Mouse (Mus musculus): ENCODE results near the gene Gfpt1. TPM values are rescaled to one million over a fixed set of nuclear protein-coding genes. Genes with fewer than 3 reads are reported as not detected.
"Not testable (repeated sequence)": the region's sequence is repeated elsewhere in the genome, so short reads cannot be mapped to it uniquely, and the experiment has no call there.

Gfpt1 gene
- polyA plus RNA-seq, 1 experiment from 2014 or later = 17.5 TPM

GRCm38 (mm10) chr6:87044895-87045294, 2.2 kb downstream of the Gfpt1 start:
- H3K4me2 ChIP-seq (replicated peaks; ENCODE audit: low read depth) = peak overlapping the region; percentile 3; the same call in 1 of the 2 replicates

GRCm38 (mm10) chr6:87045507-87045906, 2.9 kb downstream of the Gfpt1 start:
- Histone ChIP-seq H3K36me3 (ENCODE audit: control insufficient read depth, insufficient read depth) (peaks cover 20% of the 10 kb centered on the region), H3K27me3 (replicated peaks; ENCODE audit: control insufficient read depth, insufficient read depth, low read length) (no peaks in the 10 kb centered on the region), H3K4me1 (replicated peaks; ENCODE audit: control insufficient read depth, insufficient read depth, low read length) (no peaks in the 10 kb centered on the region), H3K9ac (ENCODE audit: low read depth, low read length) (no peak overlapping the region), H3K9me3 (ENCODE audit: control insufficient read depth) (no peaks in the 10 kb centered on the region), H3K4me2 (replicated peaks; ENCODE audit: low read depth) (no peak overlapping the region), H3K4me3 (ENCODE audit: low read depth, low read length) (no peak overlapping the region), H3K27ac (ENCODE audit: low read depth, low read length) (no peak overlapping the region)
- 66% methylated on average over 3 of the region's 3 CpGs for WGBS
- ATAC-seq = no peak
- TF ChIP-seq CTCF (IDR thresholded peaks at IDR 0.05; ENCODE audit: low read depth) = no peak

More at GRCm38 (mm10) chr6:87044895-87045294, 2.2 kb downstream of the Gfpt1 start:
- no peak overlapping the region for H3K4me3 ChIP-seq (ENCODE audit: low read depth, low read length)
- peaks cover 20% of the 10 kb centered on the region for H3K36me3 ChIP-seq (ENCODE audit: control insufficient read depth, insufficient read depth)
- H3K9me3 ChIP-seq (ENCODE audit: control insufficient read depth) = no peaks in the 10 kb centered on the region
- H3K27ac ChIP-seq (ENCODE audit: low read depth, low read length) = no peak overlapping the region
- H3K9ac ChIP-seq (ENCODE audit: low read depth, low read length) = no peak overlapping the region
- no peaks in the 10 kb centered on the region for H3K27me3 ChIP-seq (replicated peaks; ENCODE audit: control insufficient read depth, insufficient read depth, low read length)
- peak; percentile 23; the same call in 1 of the 2 replicates for ATAC-seq
- no peaks in the 10 kb centered on the region for H3K4me1 ChIP-seq (replicated peaks; ENCODE audit: control insufficient read depth, insufficient read depth, low read length)
- WGBS = 31% methylated on average over 2 of the region's 2 CpGs
- no peak for TF ChIP-seq CTCF (IDR thresholded peaks at IDR 0.05; ENCODE audit: low read depth)

GRCm38 (mm10) chr6:87048712-87049111, 6.1 kb downstream of the Gfpt1 start:
- H3K27ac ChIP-seq (ENCODE audit: low read depth, low read length); H3K4me2 ChIP-seq (replicated peaks; ENCODE audit: low read depth); ATAC-seq; H3K9me3 ChIP-seq (ENCODE audit: control insufficient read depth); H3K9ac ChIP-seq (ENCODE audit: low read depth, low read length); H3K27me3 ChIP-seq (replicated peaks; ENCODE audit: control insufficient read depth, insufficient read depth, low read length); H3K4me1 ChIP-seq (replicated peaks; ENCODE audit: control insufficient read depth, insufficient read depth, low read length); H3K4me3 ChIP-seq (ENCODE audit: low read depth, low read length): not testable (repeated sequence)
- H3K36me3 ChIP-seq (ENCODE audit: control insufficient read depth, insufficient read depth) = peaks cover 47% of the 10 kb centered on the region
- 96% methylated on average over 7 of the region's 7 CpGs for WGBS

- WGBS = 94% methylated on average over 10 of the region's 10 CpGs
Observed at GRCm38 (mm10) chr6:87051886-87052425, 9.3 kb downstream of the Gfpt1 start.

GRCm38 (mm10) chr6:87054193-87054592, 11.5 kb downstream of the Gfpt1 start:
- Histone ChIP-seq H3K4me3 (ENCODE audit: low read depth, low read length) (no peak overlapping the region), H3K4me1 (replicated peaks; ENCODE audit: control insufficient read depth, insufficient read depth, low read length) (no peaks in the 10 kb centered on the region), H3K27me3 (replicated peaks; ENCODE audit: control insufficient read depth, insufficient read depth, low read length) (no peaks in the 10 kb centered on the region), H3K9me3 (ENCODE audit: control insufficient read depth) (no peaks in the 10 kb centered on the region), H3K9ac (ENCODE audit: low read depth, low read length) (no peak overlapping the region), H3K4me2 (replicated peaks; ENCODE audit: low read depth) (no peak overlapping the region), H3K36me3 (ENCODE audit: control insufficient read depth, insufficient read depth) (peaks cover 77% of the 10 kb centered on the region), H3K27ac (ENCODE audit: low read depth, low read length) (no peak overlapping the region)
- ATAC-seq = no peak
- WGBS = 93% methylated on average over 8 of the region's 8 CpGs
- TF ChIP-seq CTCF (IDR thresholded peaks at IDR 0.05; ENCODE audit: low read depth) = no peak

More at GRCm38 (mm10) chr6:87051886-87052425, 9.3 kb downstream of the Gfpt1 start:
- no peaks in the 10 kb centered on the region for H3K9me3 ChIP-seq (ENCODE audit: control insufficient read depth)
- no peaks in the 10 kb centered on the region for H3K27me3 ChIP-seq (replicated peaks; ENCODE audit: control insufficient read depth, insufficient read depth, low read length)
- no peak overlapping the region for H3K27ac ChIP-seq (ENCODE audit: low read depth, low read length)
- H3K36me3 ChIP-seq (ENCODE audit: control insufficient read depth, insufficient read depth) = peaks cover 73% of the 10 kb centered on the region
- no peaks in the 10 kb centered on the region for H3K4me1 ChIP-seq (replicated peaks; ENCODE audit: control insufficient read depth, insufficient read depth, low read length)
- no peak for ATAC-seq
- H3K4me3 ChIP-seq (ENCODE audit: low read depth, low read length) = no peak overlapping the region
- H3K9ac ChIP-seq (ENCODE audit: low read depth, low read length) = no peak overlapping the region
- no peak for TF ChIP-seq CTCF (IDR thresholded peaks at IDR 0.05; ENCODE audit: low read depth)
- H3K4me2 ChIP-seq (replicated peaks; ENCODE audit: low read depth) = no peak overlapping the region

GRCm38 (mm10) chr6:87059754-87060153, 17.1 kb downstream of the Gfpt1 start:
- Histone ChIP-seq H3K4me1 (replicated peaks; ENCODE audit: control insufficient read depth, insufficient read depth, low read length) (no peaks in the 10 kb centered on the region), H3K36me3 (ENCODE audit: control insufficient read depth, insufficient read depth) (peaks cover 72% of the 10 kb centered on the region), H3K9ac (ENCODE audit: low read depth, low read length) (no peak overlapping the region), H3K4me2 (replicated peaks; ENCODE audit: low read depth) (no peak overlapping the region), H3K4me3 (ENCODE audit: low read depth, low read length) (no peak overlapping the region), H3K9me3 (ENCODE audit: control insufficient read depth) (no peaks in the 10 kb centered on the region), H3K27ac (ENCODE audit: low read depth, low read length) (no peak overlapping the region), H3K27me3 (replicated peaks; ENCODE audit: control insufficient read depth, insufficient read depth, low read length) (no peaks in the 10 kb centered on the region)
- WGBS = 88% methylated on average over 1 of the region's 1 CpGs
- TF ChIP-seq CTCF (IDR thresholded peaks at IDR 0.05; ENCODE audit: low read depth) = peak; percentile 45
- ATAC-seq = no peak

GRCm38 (mm10) chr6:87063586-87063985, 20.9 kb downstream of the Gfpt1 start:
- no peaks in the 10 kb centered on the region for H3K4me1 ChIP-seq (replicated peaks; ENCODE audit: control insufficient read depth, insufficient read depth, low read length)
- no peak for TF ChIP-seq CTCF (IDR thresholded peaks at IDR 0.05; ENCODE audit: low read depth)
- no peak overlapping the region for H3K27ac ChIP-seq (ENCODE audit: low read depth, low read length)
- H3K4me3 ChIP-seq (ENCODE audit: low read depth, low read length) = no peak overlapping the region
- no peak overlapping the region for H3K4me2 ChIP-seq (replicated peaks; ENCODE audit: low read depth)
- 93% methylated on average over 4 of the region's 4 CpGs for WGBS
- no peak for ATAC-seq
- H3K27me3 ChIP-seq (replicated peaks; ENCODE audit: control insufficient read depth, insufficient read depth, low read length) = no peaks in the 10 kb centered on the region
- no peak overlapping the region for H3K9ac ChIP-seq (ENCODE audit: low read depth, low read length)
- H3K9me3 ChIP-seq (ENCODE audit: control insufficient read depth) = no peaks in the 10 kb centered on the region
- peaks cover 77% of the 10 kb centered on the region for H3K36me3 ChIP-seq (ENCODE audit: control insufficient read depth, insufficient read depth)
